Mouse (Mus musculus): ENCODE measurements around the gene Gse1. TPM values are rescaled to one million over a fixed set of nuclear protein-coding genes. Genes with fewer than 3 reads are reported as not detected.

Gse1 gene
- polyA plus RNA-seq, 1 experiment from 2014 or later = 22.2 TPM

DNA sequence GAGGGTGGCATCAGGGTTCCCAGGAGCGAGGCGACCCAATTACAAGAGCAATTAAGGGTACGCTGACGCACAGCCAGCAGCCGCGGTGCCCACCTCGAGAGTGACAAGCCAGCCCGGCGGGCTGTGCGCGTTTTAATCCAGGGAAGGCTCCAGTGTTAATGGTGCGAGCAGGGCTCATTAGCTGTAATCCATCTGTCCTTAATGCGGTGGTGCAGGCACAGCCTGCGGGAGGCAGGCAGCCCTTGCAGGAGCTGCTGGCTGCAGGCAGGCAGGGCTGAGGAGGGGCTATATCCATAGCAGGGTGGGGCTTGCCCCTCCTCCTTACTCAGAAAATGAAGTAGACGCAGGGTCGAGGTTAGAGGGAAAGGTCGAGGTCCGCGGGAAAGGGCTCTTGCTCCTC lies 211.1 kb downstream of the Gse1 start:
- WGBS = under 1% methylated on average over 19 of the region's 19 CpGs
- DNase-seq (ENCODE audit: low spot score) (peak; percentile 90), ATAC-seq (replicated peaks; ENCODE audit: low FRiP score) (peak; percentile 85)
- Histone ChIP-seq H3K4me2 (ENCODE audit: low read depth, low read length, severe bottlenecking) (peak overlapping the region; percentile 8; the same call in 1 of the 2 replicates), H3K4me3 (ENCODE audit: low read depth, low read length) (no peak overlapping the region), H3K36me3 (ENCODE audit: control insufficient read depth, insufficient read depth, low read length) (no peaks in the 10 kb centered on the region), H3K27me3 (ENCODE audit: control insufficient read depth, insufficient read depth, low read length) (peaks cover 2% of the 10 kb centered on the region; the same call in 1 of the 2 replicates), H3K4me1 (replicated peaks; ENCODE audit: control insufficient read depth, insufficient read depth, low read length) (peaks cover 37% of the 10 kb centered on the region), H3K9me3 (ENCODE audit: control insufficient read depth, low read length) (no peaks in the 10 kb centered on the region), H3K27ac (ENCODE audit: low read depth, low read length) (peak overlapping the region; percentile 65; the same call in 1 of the 2 replicates), H3K9ac (ENCODE audit: low read length) (no peak overlapping the region)

DNA sequence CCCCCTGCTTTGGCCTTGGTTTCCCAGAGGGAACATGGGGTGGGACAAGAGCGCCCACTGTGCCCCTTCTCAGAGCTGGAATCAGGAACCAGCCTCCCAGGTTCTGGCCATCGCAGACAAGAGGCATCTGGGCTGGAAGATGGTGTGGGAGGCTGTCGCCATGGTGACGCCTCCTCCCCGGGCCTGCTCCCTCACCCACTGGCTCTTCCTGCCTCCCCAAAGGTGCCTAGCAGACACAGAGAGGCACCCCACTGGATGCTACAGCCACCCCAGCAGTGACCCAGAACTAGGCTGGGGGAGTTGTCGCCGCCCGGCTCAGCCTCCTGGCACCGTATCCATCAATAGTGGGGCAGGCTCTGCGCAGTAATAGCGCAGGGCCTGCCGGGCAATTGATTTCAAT lies 212.5 kb downstream of the Gse1 start:
- H3K4me1 ChIP-seq (replicated peaks; ENCODE audit: control insufficient read depth, insufficient read depth, low read length) = peaks cover 39% of the 10 kb centered on the region
- peak overlapping the region; percentile 20; the same call in 1 of the 2 replicates for H3K9ac ChIP-seq (ENCODE audit: low read length)

DNA sequence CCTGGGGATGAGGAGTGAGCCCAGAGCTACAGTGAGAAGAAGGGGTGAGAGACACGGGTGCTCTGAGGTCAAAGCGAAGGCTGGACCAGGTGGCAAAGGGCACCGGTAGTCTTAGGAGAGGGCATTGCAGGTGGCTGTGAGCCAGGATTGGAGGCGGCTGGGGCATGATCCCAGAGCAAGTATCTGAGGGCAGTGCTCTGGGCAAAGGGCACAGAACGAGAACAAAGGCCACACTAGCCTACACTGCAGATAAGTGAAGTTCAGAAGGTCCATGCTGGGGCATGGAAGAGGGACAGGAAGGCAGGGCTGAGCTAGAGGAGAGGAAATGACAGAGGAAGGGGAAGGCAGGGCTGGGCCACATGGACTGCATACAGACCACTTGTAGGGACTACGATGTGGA lies 213.4 kb downstream of the Gse1 start:
- Histone ChIP-seq H3K4me2 (ENCODE audit: low read depth, low read length, severe bottlenecking) (no peak overlapping the region), H3K9ac (ENCODE audit: low read length) (no peak overlapping the region), H3K27ac (ENCODE audit: low read depth, low read length) (no peak overlapping the region), H3K9me3 (ENCODE audit: control insufficient read depth, low read length) (no peaks in the 10 kb centered on the region), H3K36me3 (ENCODE audit: control insufficient read depth, insufficient read depth, low read length) (no peaks in the 10 kb centered on the region), H3K27me3 (ENCODE audit: control insufficient read depth, insufficient read depth, low read length) (peaks cover 2% of the 10 kb centered on the region; the same call in 1 of the 2 replicates), H3K4me1 (replicated peaks; ENCODE audit: control insufficient read depth, insufficient read depth, low read length) (peaks cover 37% of the 10 kb centered on the region), H3K4me3 (ENCODE audit: low read depth, low read length) (no peak overlapping the region)
- WGBS = 85% methylated on average over 6 of the region's 6 CpGs
- no peak for DNase-seq (ENCODE audit: low spot score)
- ATAC-seq (replicated peaks; ENCODE audit: low FRiP score) = no peak

More for the DNA sequence above, 212.5 kb downstream of the Gse1 start:
- Histone ChIP-seq H3K27me3 (ENCODE audit: control insufficient read depth, insufficient read depth, low read length) (peaks cover 2% of the 10 kb centered on the region; the same call in 1 of the 2 replicates), H3K4me3 (ENCODE audit: low read depth, low read length) (no peak overlapping the region), H3K9me3 (ENCODE audit: control insufficient read depth, low read length) (no peaks in the 10 kb centered on the region), H3K36me3 (ENCODE audit: control insufficient read depth, insufficient read depth, low read length) (no peaks in the 10 kb centered on the region), H3K27ac (ENCODE audit: low read depth, low read length) (no peak overlapping the region), H3K4me2 (ENCODE audit: low read depth, low read length, severe bottlenecking) (no peak overlapping the region)
- no peak for ATAC-seq (replicated peaks; ENCODE audit: low FRiP score)
- DNase-seq (ENCODE audit: low spot score) = no peak
- 64% methylated on average over 12 of the region's 12 CpGs for WGBS

DNA sequence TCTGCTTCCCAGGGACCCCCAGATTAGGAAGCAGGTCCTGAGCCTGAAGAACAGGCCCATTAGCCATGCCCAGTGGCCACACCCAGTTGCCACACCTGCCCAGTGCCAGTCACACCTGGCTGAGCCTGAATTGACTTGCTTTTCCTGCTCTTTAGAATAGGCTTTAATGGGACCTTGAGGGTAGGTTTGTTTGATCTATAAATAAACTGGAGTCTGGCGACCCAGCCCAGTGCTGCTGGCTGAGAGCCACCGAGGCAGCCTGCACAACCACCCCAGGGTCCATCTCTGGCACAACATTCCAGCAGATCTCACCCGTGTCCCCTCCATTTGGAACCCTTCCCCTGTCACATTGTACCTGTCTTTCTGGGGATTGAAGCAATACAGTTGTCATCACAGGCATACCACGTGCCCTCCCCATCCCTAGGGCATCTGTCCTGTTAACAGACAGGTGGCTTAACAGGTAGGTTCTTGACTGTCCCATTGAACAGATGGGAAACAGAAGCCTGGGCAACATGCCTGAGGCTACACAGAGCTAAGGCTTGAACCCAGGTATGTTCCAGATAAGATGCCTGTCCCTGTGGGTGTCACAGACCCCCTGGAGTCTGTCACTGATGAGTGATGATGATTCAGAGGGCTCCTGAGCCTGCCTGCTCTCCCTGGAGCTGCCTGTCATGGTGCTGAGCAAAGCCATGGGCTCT lies 214.2 kb downstream of the Gse1 start:
- no peak overlapping the region for H3K27ac ChIP-seq (ENCODE audit: low read depth, low read length)
- ATAC-seq (replicated peaks; ENCODE audit: low FRiP score) = no peak
- DNase-seq (ENCODE audit: low spot score) = no peak
- peaks cover 2% of the 10 kb centered on the region; the same call in 1 of the 2 replicates for H3K27me3 ChIP-seq (ENCODE audit: control insufficient read depth, insufficient read depth, low read length)
- H3K4me1 ChIP-seq (replicated peaks; ENCODE audit: control insufficient read depth, insufficient read depth, low read length) = peaks cover 37% of the 10 kb centered on the region
- H3K9ac ChIP-seq (ENCODE audit: low read length) = no peak overlapping the region
- no peaks in the 10 kb centered on the region for H3K36me3 ChIP-seq (ENCODE audit: control insufficient read depth, insufficient read depth, low read length)
- 70% methylated on average over 4 of the region's 4 CpGs for WGBS
- H3K9me3 ChIP-seq (ENCODE audit: control insufficient read depth, low read length) = no peaks in the 10 kb centered on the region
- no peak overlapping the region for H3K4me2 ChIP-seq (ENCODE audit: low read depth, low read length, severe bottlenecking)
- no peak overlapping the region for H3K4me3 ChIP-seq (ENCODE audit: low read depth, low read length)

DNA sequence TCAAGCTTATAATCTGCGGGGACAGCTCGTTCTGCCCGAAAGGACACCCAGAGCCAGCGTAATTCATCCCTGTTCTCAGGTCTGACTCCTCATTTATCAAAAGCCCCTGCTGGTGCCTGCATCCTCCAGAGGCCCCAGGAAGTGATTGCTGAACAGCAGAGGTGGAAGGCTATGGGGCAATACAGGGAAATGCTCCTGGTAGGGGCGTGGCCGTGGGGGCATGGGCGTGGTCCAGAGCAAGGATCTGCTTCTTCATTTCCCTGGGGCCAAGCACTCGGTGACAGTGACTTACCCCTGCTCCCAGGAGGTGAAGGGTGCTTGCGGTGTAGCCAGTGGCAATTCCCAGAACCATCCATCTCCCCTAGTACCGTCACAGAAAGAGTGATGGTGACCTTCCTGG lies 217.0 kb downstream of the Gse1 start:
- peaks cover 2% of the 10 kb centered on the region; the same call in 1 of the 2 replicates for H3K27me3 ChIP-seq (ENCODE audit: control insufficient read depth, insufficient read depth, low read length)
- no peak for DNase-seq (ENCODE audit: low spot score)

DNA sequence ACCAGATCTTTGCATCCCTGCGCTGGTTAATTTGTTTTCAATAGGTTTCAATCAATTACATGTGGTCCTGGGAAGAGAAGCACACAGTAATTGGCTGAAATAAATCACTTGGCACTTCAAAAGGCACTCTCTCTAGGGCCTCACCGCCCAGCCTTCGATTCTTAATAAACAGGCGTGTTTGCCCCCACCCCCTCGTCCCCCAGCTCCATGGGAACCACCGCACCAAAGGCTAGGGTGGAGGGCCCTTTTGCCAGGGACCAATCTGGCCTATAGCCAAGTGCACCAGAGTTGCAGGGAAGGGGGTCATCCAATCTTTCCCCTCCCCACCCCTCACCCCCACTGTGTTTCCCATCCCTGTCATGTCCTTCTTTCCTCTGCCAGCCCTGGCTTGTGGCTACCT lies 219.9 kb downstream of the Gse1 start:
- Histone ChIP-seq H3K36me3 (ENCODE audit: control insufficient read depth, insufficient read depth, low read length) (no peaks in the 10 kb centered on the region), H3K4me1 (replicated peaks; ENCODE audit: control insufficient read depth, insufficient read depth, low read length) (peaks cover 18% of the 10 kb centered on the region)
- ATAC-seq (replicated peaks; ENCODE audit: low FRiP score) = peak; percentile 50

More for the DNA sequence above, 217.0 kb downstream of the Gse1 start:
- H3K27ac ChIP-seq (ENCODE audit: low read depth, low read length) = no peak overlapping the region
- no peak for ATAC-seq (replicated peaks; ENCODE audit: low FRiP score)
- no peak overlapping the region for H3K4me3 ChIP-seq (ENCODE audit: low read depth, low read length)
- no peak overlapping the region for H3K9ac ChIP-seq (ENCODE audit: low read length)
- 62% methylated on average over 10 of the region's 10 CpGs for WGBS
- H3K36me3 ChIP-seq (ENCODE audit: control insufficient read depth, insufficient read depth, low read length) = no peaks in the 10 kb centered on the region
- peaks cover 26% of the 10 kb centered on the region for H3K4me1 ChIP-seq (replicated peaks; ENCODE audit: control insufficient read depth, insufficient read depth, low read length)
- H3K9me3 ChIP-seq (ENCODE audit: control insufficient read depth, low read length) = no peaks in the 10 kb centered on the region
- H3K4me2 ChIP-seq (ENCODE audit: low read depth, low read length, severe bottlenecking) = no peak overlapping the region

DNA sequence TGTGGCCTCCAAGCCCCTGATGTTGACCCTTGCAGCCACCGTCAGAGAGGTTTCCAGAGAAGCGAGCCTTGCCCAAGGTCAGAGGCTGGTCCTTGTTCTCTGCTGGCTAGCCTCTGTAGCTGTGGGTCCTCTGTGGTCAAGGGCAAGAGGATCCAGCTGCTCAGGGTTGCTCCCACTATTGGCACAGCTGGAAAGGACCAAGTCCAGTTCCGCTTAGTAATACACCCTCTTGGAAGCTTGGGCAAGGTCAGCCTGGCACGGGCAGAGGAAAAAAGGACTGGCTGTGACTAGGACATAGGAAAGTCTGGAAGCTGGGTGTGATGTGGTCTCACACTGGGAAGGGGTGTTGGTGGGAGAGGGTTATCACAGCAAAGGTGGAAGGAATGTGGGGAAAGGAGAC lies 220.9 kb downstream of the Gse1 start:
- H3K4me1 ChIP-seq (replicated peaks; ENCODE audit: control insufficient read depth, insufficient read depth, low read length) = peaks cover 19% of the 10 kb centered on the region
- DNase-seq (ENCODE audit: low spot score) (no peak), ATAC-seq (replicated peaks; ENCODE audit: low FRiP score) (no peak)
- no peak overlapping the region for H3K4me3 ChIP-seq (ENCODE audit: low read depth, low read length)
- no peaks in the 10 kb centered on the region for H3K9me3 ChIP-seq (ENCODE audit: control insufficient read depth, low read length)
- H3K27me3 ChIP-seq (ENCODE audit: control insufficient read depth, insufficient read depth, low read length) = no peaks in the 10 kb centered on the region
- WGBS = 84% methylated on average over 4 of the region's 4 CpGs
- H3K9ac ChIP-seq (ENCODE audit: low read length) = peak overlapping the region; percentile 17
- H3K27ac ChIP-seq (ENCODE audit: low read depth, low read length) = peak overlapping the region; percentile 71
- H3K36me3 ChIP-seq (ENCODE audit: control insufficient read depth, insufficient read depth, low read length) = no peaks in the 10 kb centered on the region
- no peak overlapping the region for H3K4me2 ChIP-seq (ENCODE audit: low read depth, low read length, severe bottlenecking)

More for the DNA sequence above, 219.9 kb downstream of the Gse1 start:
- H3K4me2 ChIP-seq (ENCODE audit: low read depth, low read length, severe bottlenecking) = no peak overlapping the region
- no peaks in the 10 kb centered on the region for H3K27me3 ChIP-seq (ENCODE audit: control insufficient read depth, insufficient read depth, low read length)
- 27% methylated on average over 6 of the region's 6 CpGs for WGBS
- peak; percentile 66 for DNase-seq (ENCODE audit: low spot score)
- no peak overlapping the region for H3K4me3 ChIP-seq (ENCODE audit: low read depth, low read length)
- no peaks in the 10 kb centered on the region for H3K9me3 ChIP-seq (ENCODE audit: control insufficient read depth, low read length)
- H3K9ac ChIP-seq (ENCODE audit: low read length) = no peak overlapping the region
- H3K27ac ChIP-seq (ENCODE audit: low read depth, low read length) = peak overlapping the region; percentile 8; the same call in 1 of the 2 replicates

DNA sequence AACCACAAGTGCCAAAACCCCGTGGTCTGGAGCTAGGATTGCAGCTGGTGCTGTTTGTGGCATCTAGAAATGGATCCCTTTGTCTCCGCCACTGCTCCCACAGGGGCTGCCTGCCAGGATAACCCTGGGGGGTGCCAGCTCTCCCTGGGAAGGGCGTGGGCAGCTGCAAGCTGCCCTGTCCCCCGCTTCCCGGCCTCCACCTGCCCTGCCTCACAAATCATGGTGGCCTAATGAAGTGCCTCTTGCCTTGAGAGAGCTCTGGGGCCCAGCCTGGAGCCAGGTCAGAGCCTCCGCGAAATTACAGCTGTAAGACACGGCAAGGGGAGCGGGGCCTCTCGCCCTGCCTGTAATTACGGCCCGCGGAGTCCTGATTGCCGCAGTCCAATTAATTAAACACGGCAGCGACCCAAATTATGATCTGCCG lies 221.4 kb downstream of the Gse1 start:
- no peak overlapping the region for H3K4me3 ChIP-seq (ENCODE audit: low read depth, low read length)

DNA sequence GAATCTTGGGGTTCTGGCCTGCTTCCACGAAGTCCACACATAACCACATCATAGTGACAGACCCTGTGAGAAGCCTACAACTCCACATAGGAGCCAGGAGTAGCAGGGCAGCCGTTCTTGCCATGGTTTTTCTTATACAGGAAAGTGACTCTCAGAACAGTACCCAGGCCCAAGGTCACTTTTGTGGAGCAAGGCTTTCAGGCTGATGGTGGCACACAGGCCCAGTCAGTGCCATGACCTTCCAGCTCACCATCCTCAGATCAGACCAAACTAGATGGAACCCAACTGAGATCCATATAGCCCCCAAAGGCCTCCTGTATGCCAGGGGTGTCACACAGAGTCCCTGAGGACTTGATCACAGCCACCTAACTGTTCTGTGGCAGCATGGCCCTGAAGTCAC lies 223.9 kb downstream of the Gse1 start:
- Histone ChIP-seq H3K4me3 (ENCODE audit: low read depth, low read length) (no peak overlapping the region), H3K4me2 (ENCODE audit: low read depth, low read length, severe bottlenecking) (no peak overlapping the region), H3K27me3 (ENCODE audit: control insufficient read depth, insufficient read depth, low read length) (no peaks in the 10 kb centered on the region), H3K9ac (ENCODE audit: low read length) (no peak overlapping the region), H3K4me1 (replicated peaks; ENCODE audit: control insufficient read depth, insufficient read depth, low read length) (peaks cover 39% of the 10 kb centered on the region), H3K9me3 (ENCODE audit: control insufficient read depth, low read length) (no peaks in the 10 kb centered on the region), H3K27ac (ENCODE audit: low read depth, low read length) (no peak overlapping the region), H3K36me3 (ENCODE audit: control insufficient read depth, insufficient read depth, low read length) (no peaks in the 10 kb centered on the region)
- ATAC-seq (replicated peaks; ENCODE audit: low FRiP score) (no peak), DNase-seq (ENCODE audit: low spot score) (no peak)
- 89% methylated on average over 2 of the region's 2 CpGs for WGBS

More for the DNA sequence above, 221.4 kb downstream of the Gse1 start:
- Histone ChIP-seq H3K9ac (ENCODE audit: low read length) (peak overlapping the region; percentile 17), H3K27ac (ENCODE audit: low read depth, low read length) (peak overlapping the region; percentile 71), H3K9me3 (ENCODE audit: control insufficient read depth, low read length) (no peaks in the 10 kb centered on the region), H3K4me2 (ENCODE audit: low read depth, low read length, severe bottlenecking) (no peak overlapping the region), H3K27me3 (ENCODE audit: control insufficient read depth, insufficient read depth, low read length) (no peaks in the 10 kb centered on the region), H3K4me1 (replicated peaks; ENCODE audit: control insufficient read depth, insufficient read depth, low read length) (peaks cover 21% of the 10 kb centered on the region), H3K36me3 (ENCODE audit: control insufficient read depth, insufficient read depth, low read length) (no peaks in the 10 kb centered on the region)
- 17% methylated on average over 17 of the region's 17 CpGs for WGBS
- DNase-seq (ENCODE audit: low spot score) (peak; percentile 67), ATAC-seq (replicated peaks; ENCODE audit: low FRiP score) (0 out of 2 replicates have a peak, but pooled peaks have one; percentile 42)
